Mouse (Mus musculus) CH12.LX (cell line): ENCODE data around the gene Ctbp2. TPM values are rescaled to one million over a fixed set of nuclear protein-coding genes. Genes with fewer than 3 reads are reported as not detected.

ENCODE experiments used
- DNase-seq: peaks from one replicate; pipeline ENCODE4 v3.0.0-alpha.2; 2013; ENCODE audit errors: extremely low read depth
- H3K27ac ChIP-seq: 2 replicates; pipeline ENCODE4 v1.5.1; 2012; ENCODE audit warnings: low read depth, mild to moderate bottlenecking, control low read depth, moderate library complexity; ENCODE audit not compliant: insufficient read depth
- H3K27me3 ChIP-seq: replicated peaks from 2 replicates; pipeline ENCODE3; 2012; ENCODE audit warnings: inconsistent platforms
- H3K36me3 ChIP-seq, 2 experiments: replicated peaks in 1 of 2; 2 replicates each; pipeline versions ENCODE3 to v1.6.1; 2012; ENCODE audit warnings: inconsistent platforms in 1 of 2, low read length in 1 of 2, mild to moderate bottlenecking in 1 of 2, mixed read lengths in 1 of 2, moderate library complexity in 1 of 2; ENCODE audit not compliant: control insufficient read depth in 1 of 2, insufficient read depth in 1 of 2
- H3K4me1 ChIP-seq, 2 experiments: 2 replicates each; pipeline ENCODE4 v1.6.1; 2012; ENCODE audit warnings: inconsistent platforms in 1 of 2, moderate library complexity in 1 of 2; ENCODE audit not compliant: insufficient read depth in 2 of 2, control insufficient read depth in 1 of 2
- H3K4me2 ChIP-seq: 2 replicates; pipeline ENCODE4 v1.6.1; 2012; ENCODE audit warnings: low read depth, mild to moderate bottlenecking, control low read depth; ENCODE audit not compliant: poor library complexity, insufficient read depth, severe bottlenecking
- H3K4me3 ChIP-seq, 3 experiments: fragments of 150-350 bp in 1 of 3; sonication (generic) in 1 of 3; replicated peaks in 1 of 3; 2 replicates each; pipeline versions ENCODE3 to v1.5.1; 2011 to 2012; ENCODE audit warnings: low read depth in 2 of 3, low read length in 2 of 3, mild to moderate bottlenecking in 2 of 3, moderate library complexity in 2 of 3, control low read depth in 1 of 3, improper control_type of control experiment in 1 of 3, inconsistent platforms in 1 of 3, mixed read lengths in 1 of 3; ENCODE audit not compliant: poor library complexity in 1 of 3
- H3K79me2 ChIP-seq: replicated peaks from 2 replicates; pipeline ENCODE4 v1.6.1; 2012; ENCODE audit warnings: mild to moderate bottlenecking, moderate library complexity; ENCODE audit not compliant: control insufficient read depth, poor library complexity, insufficient read depth, severe bottlenecking; ENCODE audit errors: extremely low read depth
- H3K9ac ChIP-seq: 2 replicates; pipeline ENCODE4 v1.6.1; 2012; ENCODE audit warnings: low read depth, mild to moderate bottlenecking, control low read depth, moderate library complexity; ENCODE audit not compliant: insufficient read depth
- H3K9me3 ChIP-seq: replicated peaks from 2 replicates; pipeline ENCODE3; 2012; ENCODE audit warnings: low read length, inconsistent platforms, mixed read lengths
- CHD1 ChIP-seq: IDR thresholded peaks from 2 replicates; pipeline ENCODE4 v1.6.1; 2012; ENCODE audit warnings: low read depth, low read length, improper control_type of control experiment, inconsistent platforms
- CTCF ChIP-seq, 2 experiments: IDR thresholded peaks in 1 of 2; conservative IDR thresholded peaks in 1 of 2; 2 replicates each; pipeline ENCODE4 v1.5.1; 2011 to 2012; ENCODE audit warnings: low read depth in 2 of 2, low read length in 2 of 2, improper control_type of control experiment in 1 of 2, inconsistent platforms in 1 of 2, mild to moderate bottlenecking in 1 of 2, moderate library complexity in 1 of 2
- ELF1 ChIP-seq: IDR thresholded peaks from 2 replicates; pipeline ENCODE4 v1.6.1; 2014; ENCODE audit warnings: low read depth, mild to moderate bottlenecking, inconsistent platforms, low read length, improper control_type of control experiment
- EP300 ChIP-seq: IDR thresholded peaks from 2 replicates; pipeline ENCODE4 v1.6.1; 2011; ENCODE audit warnings: low read length, improper control_type of control experiment
- GABPA ChIP-seq: IDR thresholded peaks from 2 replicates; pipeline ENCODE4 v1.6.1; 2012; ENCODE audit warnings: low read depth, low read length, improper control_type of control experiment, inconsistent platforms; ENCODE audit not compliant: insufficient replicate concordance
- HCFC1 ChIP-seq: IDR thresholded peaks from 2 replicates; pipeline ENCODE4 v1.6.1; 2012; ENCODE audit warnings: low read depth, mild to moderate bottlenecking, inconsistent platforms, low read length, improper control_type of control experiment
- JUN ChIP-seq: IDR thresholded peaks from 2 replicates; pipeline ENCODE4 v1.6.1; 2011; ENCODE audit warnings: low read depth, mild to moderate bottlenecking, low read length, improper control_type of control experiment, moderate library complexity; ENCODE audit not compliant: insufficient read depth
- JUND ChIP-seq: conservative IDR thresholded peaks from 2 replicates; pipeline ENCODE4 v1.6.1; 2011; ENCODE audit warnings: low read depth, low read length, improper control_type of control experiment
- KAT2A ChIP-seq: IDR thresholded peaks from 2 replicates; pipeline ENCODE4 v1.6.1; 2012; ENCODE audit warnings: low read length, improper control_type of control experiment, inconsistent platforms; ENCODE audit not compliant: insufficient replicate concordance
- MAFK ChIP-seq: IDR thresholded peaks from 2 replicates; pipeline ENCODE4 v1.6.1; 2011; ENCODE audit warnings: low read length, improper control_type of control experiment; ENCODE audit not compliant: insufficient replicate concordance
- MAX ChIP-seq: IDR thresholded peaks from 2 replicates; pipeline ENCODE4 v1.6.1; 2011; ENCODE audit warnings: low read length, improper control_type of control experiment
- MXI1 ChIP-seq: IDR thresholded peaks from 2 replicates; pipeline ENCODE4 v1.6.1; 2011; ENCODE audit warnings: mild to moderate bottlenecking, low read depth, low read length, improper control_type of control experiment
- NRF1 ChIP-seq: IDR thresholded peaks from 2 replicates; pipeline ENCODE4 v1.6.1; 2014; ENCODE audit warnings: low read depth, mild to moderate bottlenecking, inconsistent platforms, low read length, improper control_type of control experiment, moderate library complexity
- PAX5 ChIP-seq: IDR thresholded peaks from 2 replicates; pipeline ENCODE4 v1.6.1; 2012; ENCODE audit warnings: low read length, inconsistent platforms, mixed read lengths
- POLR2A ChIP-seq: IDR thresholded peaks from 2 replicates; pipeline ENCODE4 v1.6.1; 2011; ENCODE audit warnings: low read depth, mild to moderate bottlenecking, improper control_type of control experiment, low read length
- RAD21 ChIP-seq: IDR thresholded peaks from 2 replicates; pipeline ENCODE4 v1.6.1; 2011; ENCODE audit warnings: low read depth, mild to moderate bottlenecking, low read length, improper control_type of control experiment, moderate library complexity
- SIN3A ChIP-seq: IDR thresholded peaks from 2 replicates; pipeline ENCODE4 v1.6.1; 2012; ENCODE audit warnings: low read length, improper control_type of control experiment, inconsistent platforms
- TCF12 ChIP-seq: IDR thresholded peaks from 2 replicates; pipeline ENCODE4 v1.6.1; 2014; ENCODE audit warnings: low read depth, mild to moderate bottlenecking, inconsistent platforms, low read length, improper control_type of control experiment
- UBTF ChIP-seq: IDR thresholded peaks from 2 replicates; pipeline ENCODE4 v1.6.1; 2012; ENCODE audit warnings: low read depth, mild to moderate bottlenecking, inconsistent platforms, low read length, improper control_type of control experiment, moderate library complexity
- USF1 ChIP-seq: IDR thresholded peaks from 2 replicates; pipeline ENCODE4 v1.6.1; 2014; ENCODE audit warnings: low read depth, mild to moderate bottlenecking, inconsistent platforms, low read length, improper control_type of control experiment
- ZMIZ1 ChIP-seq: IDR thresholded peaks from 2 replicates; pipeline ENCODE4 v1.6.1; 2012; ENCODE audit warnings: low read depth, mild to moderate bottlenecking, inconsistent platforms, low read length, improper control_type of control experiment
- dilution Hi-C: fragments of 300-500 bp; cut with MboI; formaldehyde crosslinking; loops from 2 replicates; pipeline ENCODE4 v1.14.3; 2020; ENCODE audit warnings: low sequenced_read_pairs; ENCODE audit not compliant: extremely low pct_unique_long_range_greater_than_20kb, extremely low pct_ligation_motif_present
- in situ Hi-C: fragments of 300-500 bp; cut with MboI; formaldehyde crosslinking; loops from 3 replicates; pipeline ENCODE4 v1.14.3; 2019; ENCODE audit warnings: low sequenced_read_pairs, low pct_ligation_motif_present, low pct_unique_long_range_greater_than_20kb, mixed read lengths
- polyA plus RNA-seq: library from polyadenylated mRNA; unstranded; fragments of >175 nt; gene quantifications from 2 replicates; pipeline ENCODE4 v1.2.1, GENCODE M21; 2012; ENCODE audit warnings: low read depth; ENCODE audit not compliant: insufficient read length
- total RNA-seq, 2 experiments: library from RNA; depleted of rRNA; stranded (reverse); fragments of 300-350 nt in 1 of 2; fragments of >200 nt in 1 of 2; gene quantifications; 2 replicates each; pipeline ENCODE4 v1.2.3; 2012 to 2014

Ctbp2 gene
- total and polyA plus RNA-seq, 3 experiments = 0.59 to 1.1 (median 0.68) TPM

DNA sequence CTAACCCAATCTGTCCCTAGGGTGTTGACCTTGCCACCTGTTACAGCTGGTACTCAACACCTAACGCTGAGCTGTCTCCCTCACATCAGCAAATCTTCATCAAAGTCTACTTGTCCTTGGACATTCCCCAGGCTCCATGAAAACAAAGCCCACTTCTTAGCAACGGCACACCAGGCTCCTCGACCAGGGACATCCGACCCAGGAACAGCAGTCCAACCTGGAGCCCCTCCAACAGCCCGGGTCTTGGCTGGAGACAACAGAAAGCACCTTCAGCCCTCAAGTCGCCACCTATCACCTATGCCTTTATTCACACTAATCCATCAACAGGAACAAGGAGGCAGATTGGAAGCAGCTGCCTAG lies 65.0 kb downstream of the Ctbp2 start:
- Histone ChIP-seq H3K27me3 (peaks cover 86% of the 10 kb centered on the region), H3K4me2 (no peak overlapping the region), H3K4me3 (no peak overlapping the region), H3K4me1 (no peaks in the 10 kb centered on the region), H3K27ac (no peak overlapping the region), H3K9ac (no peak overlapping the region), H3K79me2 (no peaks in the 10 kb centered on the region), H3K36me3 (no peaks in the 10 kb centered on the region), H3K9me3 (no peaks in the 10 kb centered on the region)
- TF ChIP-seq GABPA (no peak), KAT2A (no peak), ZMIZ1 (no peak), EP300 (no peak), MXI1 (no peak), TCF12 (no peak), POLR2A (no peak), UBTF (no peak), PAX5 (no peak), MAFK (no peak), SIN3A (no peak), RAD21 (no peak), JUND (no peak), JUN (no peak), CHD1 (no peak)
- dilution Hi-C loops = no loop called here
- DNase-seq = no peak
- in situ Hi-C loops = no loop called here

DNA sequence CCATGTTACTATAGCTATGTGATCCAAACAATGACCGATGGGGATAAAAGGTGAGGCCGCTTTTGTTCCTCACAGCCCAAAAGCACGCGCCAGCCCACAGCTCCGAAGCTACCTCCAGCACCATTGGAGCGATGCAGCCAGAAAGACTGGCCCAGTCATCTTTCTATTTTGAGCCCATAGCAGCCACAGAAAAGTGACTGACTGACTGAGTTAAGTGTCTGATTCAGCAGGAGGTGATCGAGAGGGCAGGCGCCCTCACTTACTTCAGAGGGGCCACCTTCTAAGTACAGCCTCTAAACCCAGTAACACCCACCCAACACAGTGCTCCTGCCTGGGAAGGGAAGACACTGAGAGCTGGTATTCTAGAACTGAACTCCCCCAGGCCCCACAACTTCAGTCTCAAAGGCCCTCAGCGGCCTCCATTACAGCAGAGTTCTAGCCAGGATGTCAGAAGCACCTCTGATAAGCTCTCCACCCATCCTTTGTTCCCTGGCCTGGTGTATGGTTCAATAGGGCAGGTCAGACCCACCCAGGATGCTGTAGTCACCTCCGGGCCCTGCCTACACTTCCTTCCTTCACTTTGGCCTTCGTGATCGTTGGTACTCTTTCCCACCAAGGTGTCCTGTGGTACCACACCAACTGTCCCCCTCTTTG lies 65.5 kb downstream of the Ctbp2 start:
- H3K4me1 ChIP-seq = no peaks in the 10 kb centered on the region

More for the DNA sequence above, 65.5 kb downstream of the Ctbp2 start:
- Histone ChIP-seq H3K79me2 (no peaks in the 10 kb centered on the region), H3K9ac (no peak overlapping the region), H3K36me3 (no peaks in the 10 kb centered on the region), H3K27ac (no peak overlapping the region), H3K4me2 (no peak overlapping the region), H3K4me3 (no peak overlapping the region), H3K27me3 (peaks cover 85% of the 10 kb centered on the region), H3K9me3 (no peaks in the 10 kb centered on the region)
- no peak for TF ChIP-seq JUN
- no peak for TF ChIP-seq CHD1
- no peak for TF ChIP-seq PAX5
- no peak for TF ChIP-seq JUND
- TF ChIP-seq MAFK = no peak
- TF ChIP-seq MAX = no peak
- TF ChIP-seq NRF1 = no peak
- TF ChIP-seq HCFC1 = no peak
- no peak for TF ChIP-seq UBTF
- TF ChIP-seq SIN3A = no peak
- no peak for TF ChIP-seq ELF1
- no peak for TF ChIP-seq USF1
- no peak for TF ChIP-seq CTCF (conservative IDR thresholded peaks at IDR 0.05 in 1 of 2, IDR thresholded peaks at IDR 0.05 in 1 of 2; ENCODE audit: low read depth in 2 of 2, low read length in 2 of 2)
- no peak for TF ChIP-seq ZMIZ1
- DNase-seq = no peak
- in situ Hi-C loops = no loop called here
- dilution Hi-C loops = no loop called here
